Mouse (Mus musculus) limb, embryonic 11.5 days (tissue): ENCODE data around the gene D230025D16Rik. TPM values are rescaled to one million over a fixed set of nuclear protein-coding genes. Genes with fewer than 3 reads are reported as not detected.

Experiments used
- ATAC-seq: fragments of 200-750 bp; cut with Nextera tagmentation; 2 replicates; pipeline ENCODE4 v1.8.0; 2017; ENCODE audit warnings: low read depth; ENCODE audit not compliant: insufficient number of reproducible peaks, low FRiP score, low TSS enrichment
- DNase-seq: peaks from one replicate; pipeline ENCODE4 v3.0.0-alpha.2; 2015; ENCODE audit warnings: low spot score
- H3K27ac ChIP-seq: fragments of 300-500 bp; sonication (generic); replicated peaks from 2 replicates; pipeline ENCODE4 v1.5.1; 2014; ENCODE audit warnings: low read depth, mild to moderate bottlenecking, low read length
- H3K27me3 ChIP-seq: fragments of 300-500 bp; sonication (generic); 2 replicates; pipeline ENCODE4 v1.6.1; 2014; ENCODE audit warnings: mild to moderate bottlenecking, low read length, mixed read lengths; ENCODE audit not compliant: control insufficient read depth, insufficient read depth
- H3K36me3 ChIP-seq: fragments of 300-500 bp; sonication (generic); 2 replicates; pipeline ENCODE4 v1.6.1; 2014; ENCODE audit warnings: mild to moderate bottlenecking, low read length, moderate library complexity, mixed read lengths; ENCODE audit not compliant: control insufficient read depth, insufficient read depth
- H3K4me1 ChIP-seq: fragments of 300-500 bp; sonication (generic); 2 replicates; pipeline ENCODE4 v1.6.1; 2014; ENCODE audit warnings: low read length, mixed read lengths; ENCODE audit not compliant: control insufficient read depth, insufficient read depth
- H3K4me2 ChIP-seq: fragments of 300-500 bp; sonication (generic); 2 replicates; pipeline ENCODE4 v1.6.1; 2014; ENCODE audit warnings: low read depth, mild to moderate bottlenecking, moderate library complexity; ENCODE audit not compliant: severe bottlenecking
- H3K4me3 ChIP-seq: fragments of 300-500 bp; sonication (generic); 2 replicates; pipeline ENCODE4 v1.5.1; 2014; ENCODE audit warnings: low read depth, low read length
- H3K9ac ChIP-seq: fragments of 300-500 bp; sonication (generic); 2 replicates; pipeline ENCODE4 v1.6.1; 2014; ENCODE audit warnings: mild to moderate bottlenecking, low read length
- H3K9me3 ChIP-seq: fragments of 300-500 bp; sonication (generic); 2 replicates; pipeline ENCODE4 v1.6.1; 2016; ENCODE audit warnings: low read length; ENCODE audit not compliant: control insufficient read depth
- WGBS: fragments of 180-500 bp; shearing (Covaris S2); extraction: QIAGEN DNeasy Blood & Tissue Kit; methylation state at CpG from one replicate; pipeline ENCODE4 v1.1.7; 2014; 5-methylcytosine and 5-hydroxymethylcytosine counted together
- polyA plus RNA-seq: library from polyadenylated mRNA; unstranded; fragments of >200 nt; fragmentation: Nextera tagmentation; extraction: Ambion mirVana; gene quantifications from 2 replicates; pipeline ENCODE4 v1.2.1, GENCODE M21; 2014

The D230025D16Rik gene
- polyA plus RNA-seq, 1 experiment from 2014 or later: 29.9 TPM

DNA sequence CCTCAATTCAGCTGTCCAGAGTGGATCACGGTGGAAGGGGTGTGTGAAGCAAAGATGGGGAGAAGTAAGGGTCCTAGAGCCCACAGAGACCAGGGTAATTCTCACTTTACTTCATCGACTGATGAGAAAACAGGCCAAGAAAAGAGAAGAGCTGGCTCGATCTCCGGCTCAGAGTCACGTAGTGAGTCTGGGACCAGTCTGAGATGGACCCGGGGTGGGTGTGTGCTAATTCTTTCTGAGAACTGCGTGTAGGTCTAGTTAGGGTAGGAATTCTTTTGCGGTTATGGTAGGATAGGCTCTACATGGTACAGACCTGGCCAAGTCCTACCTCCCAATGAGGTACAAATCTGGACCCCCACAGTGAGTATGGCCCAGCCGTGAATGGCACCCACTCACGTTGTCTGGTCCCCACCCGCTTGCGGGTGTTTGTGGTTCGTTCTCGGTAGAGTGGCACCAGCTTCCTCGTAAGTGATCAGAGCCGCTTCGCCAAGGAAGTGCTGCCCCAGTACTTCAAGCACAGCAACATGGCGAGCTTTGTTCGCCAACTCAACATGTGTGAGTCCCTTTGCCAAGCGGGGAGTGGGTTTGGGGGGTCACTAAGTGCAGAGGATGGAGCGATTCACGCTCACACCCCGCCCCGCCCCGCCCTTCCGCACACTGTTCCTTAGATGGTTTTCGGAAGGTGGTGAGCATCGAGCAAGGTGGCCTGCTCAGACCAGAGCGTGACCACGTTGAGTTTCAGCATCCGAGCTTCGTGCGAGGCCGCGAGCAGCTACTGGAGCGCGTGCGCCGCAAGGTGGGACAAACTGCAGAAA is 45.4 kb downstream of the D230025D16Rik start:
- peaks cover 18% of the 10 kb centered on the region for H3K4me1 ChIP-seq
- peaks cover 87% of the 10 kb centered on the region for H3K27me3 ChIP-seq
- peak overlapping the region; percentile 32 for H3K4me3 ChIP-seq
- DNase-seq (no peak), ATAC-seq (no peak)
- no peaks in the 10 kb centered on the region; the same call in 1 of the 2 replicates for H3K36me3 ChIP-seq
- H3K9ac ChIP-seq: no peak overlapping the region
- 4% methylated on average over 39 of the region's 39 CpGs for WGBS
- H3K4me2 ChIP-seq: peak overlapping the region; percentile 65; the same call in 1 of the 2 replicates
- H3K27ac ChIP-seq: no peak overlapping the region
- H3K9me3 ChIP-seq: peaks cover 3% of the 10 kb centered on the region; the same call in 1 of the 2 replicates

DNA sequence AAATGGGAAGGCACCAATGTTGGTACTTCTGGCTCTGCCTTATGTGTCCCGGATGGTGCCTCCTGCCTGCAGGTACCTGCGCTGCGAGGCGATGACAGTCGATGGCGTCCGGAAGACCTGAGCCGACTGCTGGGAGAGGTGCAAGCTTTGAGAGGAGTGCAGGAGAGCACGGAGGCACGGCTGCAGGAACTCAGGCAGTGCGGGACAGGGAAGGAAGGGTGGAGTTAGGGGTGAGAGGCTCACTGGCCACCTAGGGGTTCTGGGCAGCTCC is 45.9 kb downstream of the D230025D16Rik start:
- H3K9ac ChIP-seq: no peak overlapping the region
- H3K9me3 ChIP-seq: peaks cover 3% of the 10 kb centered on the region; the same call in 1 of the 2 replicates
- peaks cover 18% of the 10 kb centered on the region for H3K4me1 ChIP-seq
- no peak for DNase-seq
- peak overlapping the region; percentile 12; the same call in 1 of the 2 replicates for H3K4me3 ChIP-seq
- H3K27ac ChIP-seq: no peak overlapping the region
- H3K4me2 ChIP-seq: peak overlapping the region; percentile 7; the same call in 1 of the 2 replicates
- H3K36me3 ChIP-seq: no peaks in the 10 kb centered on the region; the same call in 1 of the 2 replicates
- peaks cover 93% of the 10 kb centered on the region for H3K27me3 ChIP-seq
- WGBS: 2% methylated on average over 11 of the region's 11 CpGs
- ATAC-seq: no peak

DNA sequence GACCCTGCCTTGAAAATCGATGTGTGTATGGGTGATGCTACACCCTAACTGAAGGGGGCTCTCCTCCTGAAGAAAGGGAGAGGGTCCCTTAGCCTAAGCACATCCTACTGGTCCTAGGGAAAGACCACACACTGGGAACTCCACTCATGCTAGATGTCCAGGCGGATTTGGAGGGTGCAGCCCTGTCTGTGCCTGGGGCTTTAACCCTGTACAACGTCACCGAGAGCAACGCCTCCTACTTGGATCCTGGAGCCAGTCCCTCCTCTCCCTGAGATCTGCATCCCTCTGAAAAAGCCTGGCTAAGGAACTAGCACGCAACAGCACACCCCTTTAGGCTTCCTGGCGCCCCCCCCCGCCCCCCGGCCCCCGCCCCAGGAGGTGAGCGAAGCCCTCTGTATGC is 50.4 kb downstream of the D230025D16Rik start:
- WGBS: 6% methylated on average over 11 of the region's 11 CpGs
- no peaks in the 10 kb centered on the region for H3K36me3 ChIP-seq
- no peak overlapping the region; the same call in 1 of the 2 replicates for H3K4me2 ChIP-seq
- H3K4me3 ChIP-seq: no peak overlapping the region; the same call in 1 of the 2 replicates
- peaks cover 94% of the 10 kb centered on the region for H3K27me3 ChIP-seq
- no peaks in the 10 kb centered on the region for H3K9me3 ChIP-seq
- DNase-seq (no peak), ATAC-seq (no peak)
- H3K9ac ChIP-seq: no peak overlapping the region
- H3K27ac ChIP-seq: no peak overlapping the region
- peaks cover 15% of the 10 kb centered on the region for H3K4me1 ChIP-seq

DNA sequence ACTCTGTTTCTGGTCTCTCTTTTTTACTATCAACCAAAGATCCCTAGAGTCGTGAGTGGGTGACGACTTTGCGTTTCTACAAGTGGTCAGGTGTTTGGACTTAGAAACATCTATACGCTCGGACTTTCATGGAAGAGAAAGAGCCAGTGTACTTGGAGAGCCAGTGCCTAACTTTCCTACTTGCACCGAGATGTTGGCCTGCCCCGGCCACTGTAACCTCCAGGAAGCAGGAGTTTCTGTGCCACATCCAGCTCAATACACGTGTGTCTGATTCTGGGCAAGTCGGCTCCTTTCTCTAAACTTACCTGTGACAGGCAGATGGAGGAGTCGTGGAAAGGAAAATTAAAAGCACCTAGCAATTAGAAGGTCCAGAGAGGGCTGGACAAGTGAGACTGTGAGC is 50.9 kb downstream of the D230025D16Rik start, which contains the start of gene Nol3:
Gene Nol3, plus strand, starts transcription at position 301 of the 400 bp plus-strand sequence.
- DNase-seq (no peak), ATAC-seq (no peak)
- WGBS: 7% methylated on average over 10 of the region's 10 CpGs
- peak within 1 kb of the TSS; percentile 65 for H3K4me2 ChIP-seq
- H3K4me1 ChIP-seq: peaks cover 12% of the 10 kb centered on the region
- no peaks in the 10 kb centered on the region for H3K36me3 ChIP-seq
- H3K27me3 ChIP-seq: peaks cover 89% of the 10 kb centered on the region
- peak within 1 kb of the TSS; percentile 36 for H3K4me3 ChIP-seq
- no peak within 1 kb of the TSS for H3K27ac ChIP-seq
- 0 out of 2 replicates have a peak within 1 kb of the TSS, but pooled peaks have one; percentile 9 for H3K9ac ChIP-seq
- H3K9me3 ChIP-seq: no peaks in the 10 kb centered on the region

DNA sequence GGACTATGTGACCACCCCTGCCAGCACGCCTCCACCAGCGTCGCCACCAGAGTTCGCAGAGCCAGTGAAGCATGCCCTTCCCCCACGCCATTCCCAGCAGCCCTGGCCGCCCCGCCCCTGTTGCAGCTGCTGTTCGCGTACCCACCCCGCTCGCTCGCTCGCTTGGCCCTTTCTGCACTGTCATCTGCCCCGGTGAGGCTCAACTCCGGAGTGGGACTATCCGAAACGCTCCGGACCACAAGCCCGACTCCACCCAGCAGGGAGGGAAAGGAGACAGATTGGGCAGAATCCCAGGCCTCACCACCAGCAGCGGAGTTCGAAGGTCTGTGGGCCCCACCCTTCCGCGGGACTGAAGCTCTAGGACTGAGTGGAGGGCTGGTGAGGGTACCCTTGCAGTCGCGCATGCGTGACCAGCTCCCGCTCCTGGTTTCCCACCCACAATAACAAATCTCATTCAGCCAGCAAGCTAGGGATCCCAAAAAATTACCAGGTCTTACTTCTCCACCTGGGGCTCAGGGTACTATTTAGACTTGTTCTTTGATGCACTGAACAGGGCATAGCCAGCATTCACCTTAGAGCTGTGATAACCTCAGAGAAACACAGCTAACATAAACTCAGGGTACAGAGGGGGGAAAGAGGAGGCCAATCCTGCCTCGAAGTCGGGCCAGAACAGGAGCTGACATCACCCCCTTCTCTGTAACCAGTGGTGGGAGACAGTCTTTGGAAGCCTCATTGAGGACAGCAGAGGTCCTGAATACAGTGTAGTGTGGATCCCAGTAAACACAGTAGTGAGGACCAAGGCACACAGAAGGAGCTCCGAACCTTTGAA is 51.6 kb downstream of the D230025D16Rik start:
- peaks cover 83% of the 10 kb centered on the region for H3K27me3 ChIP-seq
- 0 out of 2 replicates have a peak overlapping the region, but pooled peaks have one; percentile 9 for H3K9ac ChIP-seq
- H3K36me3 ChIP-seq: no peaks in the 10 kb centered on the region; the same call in 1 of the 2 replicates
- peak overlapping the region; percentile 36 for H3K4me3 ChIP-seq
- WGBS: 2% methylated on average over 30 of the region's 30 CpGs
- peak overlapping the region; percentile 65 for H3K4me2 ChIP-seq
- peak; percentile 74 for DNase-seq
- H3K9me3 ChIP-seq: no peaks in the 10 kb centered on the region
- ATAC-seq: peak; percentile 35; the same call in 1 of the 2 replicates
- H3K4me1 ChIP-seq: peaks cover 11% of the 10 kb centered on the region; the same call in 1 of the 2 replicates
- H3K27ac ChIP-seq: no peak overlapping the region

DNA sequence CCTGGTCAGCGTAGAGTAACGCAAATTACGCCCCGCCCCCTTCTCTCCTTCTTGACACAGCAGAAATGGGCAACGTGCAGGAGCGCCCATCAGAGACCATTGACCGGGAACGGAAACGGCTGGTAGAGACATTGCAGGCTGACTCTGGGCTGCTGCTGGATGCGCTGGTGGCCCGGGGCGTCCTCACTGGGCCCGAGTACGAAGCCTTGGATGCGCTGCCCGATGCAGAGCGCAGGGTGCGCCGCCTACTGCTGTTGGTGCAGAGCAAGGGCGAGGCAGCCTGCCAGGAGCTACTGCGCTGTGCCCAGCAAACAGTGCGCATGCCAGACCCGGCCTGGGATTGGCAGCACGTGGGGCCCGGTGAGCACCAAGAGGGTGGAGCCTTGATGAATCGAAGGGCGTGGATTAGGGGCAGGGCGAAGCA is 54.0 kb downstream of the D230025D16Rik start:
- Histone ChIP-seq H3K27me3 (peaks cover 61% of the 10 kb centered on the region), H3K36me3 (no peaks in the 10 kb centered on the region; the same call in 1 of the 2 replicates), H3K4me1 (peaks cover 11% of the 10 kb centered on the region; the same call in 1 of the 2 replicates), H3K9ac (no peak overlapping the region), H3K27ac (no peak overlapping the region), H3K4me2 (peak overlapping the region; percentile 31), H3K4me3 (peak overlapping the region; percentile 12; the same call in 1 of the 2 replicates), H3K9me3 (no peaks in the 10 kb centered on the region)
- ATAC-seq: no peak
- no peak for DNase-seq
- 4% methylated on average over 28 of the region's 28 CpGs for WGBS

DNA sequence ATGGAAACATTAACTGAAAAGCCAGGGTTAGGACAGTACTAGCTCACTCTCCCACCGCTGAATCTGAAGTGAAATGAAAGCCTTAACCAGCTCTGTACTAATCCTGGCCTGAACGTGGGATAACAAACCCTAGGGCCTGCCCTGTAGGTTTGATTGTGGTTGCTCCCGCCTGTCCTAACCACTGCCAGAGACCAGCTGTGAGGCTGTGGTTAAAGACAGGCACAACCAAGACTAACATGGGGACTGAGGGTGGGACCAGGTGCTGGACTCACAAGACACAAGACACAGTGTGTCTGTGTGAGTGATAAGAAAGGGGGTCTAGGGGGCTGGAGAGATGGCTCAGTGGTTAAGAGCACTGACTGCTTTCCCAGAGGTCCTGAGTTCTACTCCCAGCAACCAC is 55.6 kb downstream of the D230025D16Rik start:
- 75% methylated on average over 3 of the region's 3 CpGs for WGBS
- Histone ChIP-seq H3K4me3 (no peak overlapping the region), H3K4me1 (peaks cover 11% of the 10 kb centered on the region; the same call in 1 of the 2 replicates)

DNA sequence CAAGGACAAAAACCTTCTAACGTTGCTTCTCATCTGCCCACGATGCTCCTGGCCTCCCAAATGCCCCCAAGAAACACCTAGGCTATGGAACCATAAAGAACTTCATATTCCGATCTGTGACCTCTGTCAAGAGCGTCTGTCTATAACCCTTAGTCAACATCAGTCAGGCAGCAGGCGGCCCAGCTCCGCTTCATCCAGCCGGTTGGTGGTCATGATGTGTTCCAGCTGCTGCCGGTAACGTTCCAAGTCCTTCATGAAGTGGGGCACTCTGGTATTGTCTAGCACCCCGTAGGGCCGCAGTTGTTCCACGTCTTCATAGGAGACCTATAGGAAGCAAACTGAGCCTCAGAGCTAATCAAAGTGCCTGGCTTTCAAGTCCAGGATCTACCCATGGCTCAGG is 56.9 kb downstream of the D230025D16Rik start:
- no peak for DNase-seq

More for the DNA sequence above, 55.6 kb downstream of the D230025D16Rik start:
- H3K36me3 ChIP-seq: no peaks in the 10 kb centered on the region; the same call in 1 of the 2 replicates
- no peaks in the 10 kb centered on the region for H3K9me3 ChIP-seq
- no peak overlapping the region for H3K4me2 ChIP-seq
- DNase-seq (no peak), ATAC-seq (no peak)
- peaks cover 46% of the 10 kb centered on the region for H3K27me3 ChIP-seq
- no peak overlapping the region for H3K27ac ChIP-seq
- H3K9ac ChIP-seq: no peak overlapping the region

More for the DNA sequence above, 56.9 kb downstream of the D230025D16Rik start:
- H3K9ac ChIP-seq: no peak overlapping the region
- H3K9me3 ChIP-seq: no peaks in the 10 kb centered on the region
- no peak overlapping the region for H3K4me2 ChIP-seq
- no peak overlapping the region for H3K4me3 ChIP-seq
- ATAC-seq: no peak
- WGBS: 90% methylated on average over 12 of the region's 12 CpGs
- peaks cover 6% of the 10 kb centered on the region; the same call in 1 of the 2 replicates for H3K4me1 ChIP-seq
- no peak overlapping the region for H3K27ac ChIP-seq
- H3K36me3 ChIP-seq: no peaks in the 10 kb centered on the region; the same call in 1 of the 2 replicates
- peaks cover 33% of the 10 kb centered on the region for H3K27me3 ChIP-seq
